13 mouse cellular contexts compared by ENCODE assay signal in the genomic region with DNA sequence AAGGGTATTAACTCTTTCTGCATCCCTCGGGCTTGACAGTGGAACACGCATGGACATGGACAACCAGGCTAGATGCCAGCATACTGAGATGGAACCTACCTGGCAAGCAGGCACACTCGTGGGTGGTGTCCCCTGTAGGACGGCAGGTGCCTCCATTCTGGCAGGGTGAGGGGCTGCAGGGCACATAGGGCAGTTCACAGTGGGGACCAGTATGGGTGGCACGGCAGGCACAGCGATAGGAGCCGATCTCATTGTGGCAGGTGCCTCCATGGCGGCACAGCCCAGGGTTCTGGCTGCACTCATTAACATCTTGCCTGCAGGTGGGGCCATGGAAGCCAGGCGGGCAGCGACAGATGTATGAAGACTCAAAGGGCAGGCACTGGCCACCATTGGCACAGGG. TPM values are rescaled to one million over a fixed set of nuclear protein-coding genes. Genes with fewer than 3 reads are reported as not detected.
A peak's percentile ranks its signal among the peaks of the same experiment; 100 is the strongest.
DNase-seq lines count a peak whose midpoint lies in the region; ATAC-seq and TF ChIP-seq lines count a peak whose summit lies in the region.
"Had no signal": no experiment of that assay in that cellular context is flagged by ENCODE, and none has a peak within 500 bp of the region (broad histone marks: within the 10 kb centered on the region; RNA-seq: fewer than 3 reads in every experiment).

No protein-coding gene starts in this region.

- 72% methylated on average over 10 of the region's 10 CpGs for WGBS in kidney, postnatal 0 days
- WGBS in bone marrow, adult 2 months, result 75% methylated on average over 10 of the region's 10 CpGs
- 81% methylated on average over 10 of the region's 10 CpGs for WGBS in forebrain, embryonic 13.5 days
- 77% methylated on average over 10 of the region's 10 CpGs for WGBS in liver, postnatal 0 days (ENCODE audit: insufficient replicate concordance)

- peak overlapping the region; percentile 85; the same call in 1 of the 2 replicates for H3K27ac ChIP-seq in kidney, postnatal 0 days
- H3K27ac ChIP-seq in bone marrow, adult 2 months (ENCODE audit: control insufficient read depth, insufficient read depth, low read depth, low read length, poor library complexity), result peak overlapping the region; percentile 93
- peak overlapping the region; percentile 99 for H3K27ac ChIP-seq in forebrain, embryonic 13.5 days
- H3K27ac ChIP-seq in liver, postnatal 0 days (ENCODE audit: low read depth), result peak overlapping the region; percentile 86
- H3K27ac ChIP-seq: limb, embryonic 13.5 days had no signal

- no peak for DNase-seq in kidney, postnatal 0 days (ENCODE audit: low spot score)
- no peak for DNase-seq in kidney, postnatal 10 days
- no peak for DNase-seq in liver, postnatal 0 days
- no peak for DNase-seq in embryo, embryonic 10.5 days (ENCODE audit: low spot score)
- DNase-seq in thymus, postnatal 14 days, result no peak
- DNase-seq in gastrocnemius, postnatal 25 days, result no peak
- DNase-seq: cerebellum, adult 2 months; kidney, postnatal 25 days; right cerebral cortex, postnatal 25 days had no signal

- peaks cover 32% of the 10 kb centered on the region for H3K36me3 ChIP-seq in kidney, postnatal 0 days (ENCODE audit: insufficient read depth, low read length)
- peaks cover 61% of the 10 kb centered on the region for H3K36me3 ChIP-seq in forebrain, embryonic 13.5 days (ENCODE audit: poor library complexity, severe bottlenecking)
- peaks cover 28% of the 10 kb centered on the region for H3K36me3 ChIP-seq in liver, postnatal 0 days (replicated peaks; ENCODE audit: insufficient read depth, low read length)

- H3K9me3 ChIP-seq in kidney, postnatal 0 days (replicated peaks; ENCODE audit: low read length), result no peaks in the 10 kb centered on the region
- H3K9me3 ChIP-seq in forebrain, embryonic 13.5 days (replicated peaks), result no peaks in the 10 kb centered on the region
- H3K9me3 ChIP-seq in liver, postnatal 0 days (ENCODE audit: low read length), result no peaks in the 10 kb centered on the region
- H3K9me3 ChIP-seq: limb, embryonic 13.5 days had no signal

- TF ChIP-seq CTCF in kidney, postnatal 0 days (IDR thresholded peaks at IDR 0.05; ENCODE audit: low read depth), result no peak
- TF ChIP-seq CTCF in bone marrow, adult 2 months (IDR thresholded peaks at IDR 0.05; ENCODE audit: control insufficient read depth, insufficient read depth, low read length), result no peak
- TF ChIP-seq CTCF in liver, postnatal 0 days (IDR thresholded peaks at IDR 0.05; ENCODE audit: low read depth), result no peak

- no peak for TF ChIP-seq POLR2A in bone marrow, adult 2 months (IDR thresholded peaks at IDR 0.05; ENCODE audit: borderline replicate concordance, control insufficient read depth, low read depth, low read length)

- no peak overlapping the region for H3K9ac ChIP-seq in kidney, postnatal 0 days (ENCODE audit: low read depth, low read length)
- H3K9ac ChIP-seq in forebrain, embryonic 13.5 days, result peak overlapping the region; percentile 37; the same call in 1 of the 2 replicates
- no peak overlapping the region for H3K9ac ChIP-seq in liver, postnatal 0 days (replicated peaks)
- H3K9ac ChIP-seq: limb, embryonic 13.5 days had no signal

- no peak for ATAC-seq in kidney, postnatal 0 days (replicated peaks; ENCODE audit: low FRiP score, low read depth)
- no peak for ATAC-seq in forebrain, embryonic 13.5 days
- ATAC-seq in liver, postnatal 0 days, result no peak

- H3K4me1 ChIP-seq in kidney, postnatal 0 days (replicated peaks; ENCODE audit: insufficient read depth, low read length), result peaks cover 75% of the 10 kb centered on the region
- peaks cover 24% of the 10 kb centered on the region for H3K4me1 ChIP-seq in bone marrow, adult 2 months (ENCODE audit: control insufficient read depth, insufficient read depth, low read length)
- peaks cover 85% of the 10 kb centered on the region for H3K4me1 ChIP-seq in forebrain, embryonic 13.5 days
- peaks cover 79% of the 10 kb centered on the region for H3K4me1 ChIP-seq in liver, postnatal 0 days (ENCODE audit: insufficient read depth)

- H3K27me3 ChIP-seq in kidney, postnatal 0 days (ENCODE audit: insufficient read depth, low read length), result no peaks in the 10 kb centered on the region
- no peaks in the 10 kb centered on the region for H3K27me3 ChIP-seq in forebrain, embryonic 13.5 days
- H3K27me3 ChIP-seq in liver, postnatal 0 days (ENCODE audit: insufficient read depth, low read length), result no peaks in the 10 kb centered on the region
- H3K27me3 ChIP-seq: limb, embryonic 13.5 days had no signal

- no peak overlapping the region for H3K4me2 ChIP-seq in kidney, postnatal 0 days (ENCODE audit: low read length)
- H3K4me2 ChIP-seq in forebrain, embryonic 13.5 days, result peak overlapping the region; percentile 58; the same call in 1 of the 2 replicates
- H3K4me2 ChIP-seq in liver, postnatal 0 days (ENCODE audit: low read depth, low read length), result no peak overlapping the region
- H3K4me2 ChIP-seq: limb, embryonic 13.5 days had no signal

- no peak overlapping the region for H3K4me3 ChIP-seq in kidney, postnatal 0 days (replicated peaks; ENCODE audit: low read depth, low read length)
- H3K4me3 ChIP-seq in bone marrow, adult 2 months (replicated peaks; ENCODE audit: control insufficient read depth, low read depth, low read length), result no peak overlapping the region
- H3K4me3 ChIP-seq in forebrain, embryonic 13.5 days, result no peak overlapping the region
- H3K4me3 ChIP-seq in liver, postnatal 0 days (ENCODE audit: low read depth, low read length), result no peak overlapping the region
- H3K4me3 ChIP-seq: limb, embryonic 13.5 days; myocyte had no signal

- no peak for TF ChIP-seq EP300 in liver, postnatal 0 days (IDR thresholded peaks at IDR 0.05; ENCODE audit: low read depth)

RNA-seq across cellular contexts. Expression of a gene that starts 32.3 kb away (rescaled TPM):
- polyA plus RNA-seq in kidney, postnatal 0 days (2015; fragmentation: Nextera tagmentation; extraction: Ambion mirVana), result 12.1 and 12.9 TPM in 2 replicates
- polyA plus RNA-seq in bone marrow, adult 2 months (2011; ENCODE audit: insufficient read depth, insufficient read length, low replicate concordance, missing spikeins), result 21.8 and 36.9 TPM in 2 replicates
- polyA plus RNA-seq in forebrain, embryonic 13.5 days (2015; fragmentation: Nextera tagmentation; extraction: Ambion mirVana), result 28.1 and 32.8 TPM in 2 replicates
- polyA plus RNA-seq in liver, postnatal 0 days (2015; fragmentation: Nextera tagmentation; extraction: Ambion mirVana), result 2.0 and 2.1 TPM in 2 replicates
- 1 to 10 TPM; 7.0 to 9.2 TPM for total RNA-seq in gastrocnemius, postnatal 25 days (2021)

RNA-seq across cellular contexts. Expression of a gene that starts 39.2 kb away (rescaled TPM):
- polyA plus RNA-seq in kidney, postnatal 0 days (2015; fragmentation: Nextera tagmentation; extraction: Ambion mirVana), result 16.4 and 16.6 TPM in 2 replicates
- polyA plus RNA-seq in bone marrow, adult 2 months (2011; ENCODE audit: insufficient read depth, insufficient read length, low replicate concordance, missing spikeins), result 5.8 and 30.1 TPM in 2 replicates
- polyA plus RNA-seq in forebrain, embryonic 13.5 days (2015; fragmentation: Nextera tagmentation; extraction: Ambion mirVana), result 16.9 and 22.5 TPM in 2 replicates
- 7.8 and 8.0 TPM in 2 replicates for polyA plus RNA-seq in liver, postnatal 0 days (2015; fragmentation: Nextera tagmentation; extraction: Ambion mirVana)
- total RNA-seq in gastrocnemius, postnatal 25 days (2021), result 10 to 100 TPM; 22.0 to 23.9 TPM
